Mouse (Mus musculus): Measurements from ENCODE around the gene BC024978.

DNA sequence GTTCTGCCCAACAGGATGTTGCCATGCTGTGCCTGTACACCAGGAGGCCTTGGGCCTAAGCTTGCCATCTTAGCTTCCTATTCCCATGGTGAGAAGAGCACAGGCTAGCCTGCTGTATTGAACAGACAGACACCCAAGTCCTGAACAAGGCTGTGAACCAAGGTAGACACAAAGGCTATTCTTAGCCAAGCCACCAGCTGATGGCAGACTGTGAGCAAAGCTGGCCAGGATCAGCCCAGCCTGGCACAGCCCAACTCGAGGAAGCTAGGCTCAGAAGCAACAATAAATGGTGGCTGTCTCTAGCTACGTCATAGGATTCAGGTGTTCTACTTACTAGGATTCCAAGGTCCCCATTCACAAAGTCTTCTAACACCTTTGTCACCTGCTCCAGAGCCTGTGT, 17.0 kb downstream of the BC024978 start:
- no peak for TF ChIP-seq CTCF (IDR thresholded peaks at IDR 0.05)
- TF ChIP-seq POLR2A (IDR thresholded peaks at IDR 0.05; ENCODE audit: insufficient read depth, low read depth, low read length), result no peak
